Mouse (Mus musculus) liver (tissue): Measurements from ENCODE around the gene Nat8f6.
"Not testable (repeated sequence)": the region's sequence is repeated elsewhere in the genome, so short reads cannot be mapped to it uniquely, and the experiment has no call there.

Source experiments
- DNase-seq: peaks from one replicate; pipeline ENCODE4 v3.0.0-alpha.2; 2020; ENCODE audit warnings: mixed read lengths

Gene Nat8f6

GRCm38 (mm10) chr6:85835104-85835503, 14.3 kb upstream of the Nat8f6 start:
- not testable (repeated sequence) for DNase-seq

- DNase-seq: not testable (repeated sequence)
Measured at GRCm38 (mm10) chr6:85834504-85835100, 13.8 kb upstream of the Nat8f6 start.

- DNase-seq: no peak
Measured at GRCm38 (mm10) chr6:85831796-85832321, 11.1 kb upstream of the Nat8f6 start, which contains the start of gene Nat8. Gene Nat8, minus strand, starts transcription at chr6:85832082.

GRCm38 (mm10) chr6:85829462-85829861, 8.7 kb upstream of the Nat8f6 start:
- DNase-seq: no peak

- no peak for DNase-seq
Measured at GRCm38 (mm10) chr6:85825886-85826285, 5.1 kb upstream of the Nat8f6 start.

GRCm38 (mm10) chr6:85823382-85824090, 2.8 kb upstream of the Nat8f6 start:
- DNase-seq: no peak

GRCm38 (mm10) chr6:85822286-85822685, 1.5 kb upstream of the Nat8f6 start:
- DNase-seq: no peak

- no peak for DNase-seq
Measured at GRCm38 (mm10) chr6:85818338-85818737, 2.4 kb downstream of the Nat8f6 start.

GRCm38 (mm10) chr6:85813339-85813738, 7.4 kb downstream of the Nat8f6 start:
- no peak for DNase-seq

- DNase-seq: not testable (repeated sequence)
Measured at GRCm38 (mm10) chr6:85810942-85811537, 9.7 kb downstream of the Nat8f6 start.

GRCm38 (mm10) chr6:85810514-85810913, 10.2 kb downstream of the Nat8f6 start:
- not testable (repeated sequence) for DNase-seq

GRCm38 (mm10) chr6:85809784-85810183, 11.0 kb downstream of the Nat8f6 start:
- DNase-seq: not testable (repeated sequence)

- not testable (repeated sequence) for DNase-seq
Measured at GRCm38 (mm10) chr6:85803180-85803579, 17.6 kb downstream of the Nat8f6 start.

GRCm38 (mm10) chr6:85765532-85765931, 55.2 kb downstream of the Nat8f6 start, which contains the start of gene Nat8f3:
Gene Nat8f3, minus strand, starts transcription at chr6:85765754.
- not testable (repeated sequence) for DNase-seq

GRCm38 (mm10) chr6:85763127-85764070, 57.4 kb downstream of the Nat8f6 start:
- DNase-seq: not testable (repeated sequence)

- DNase-seq: not testable (repeated sequence)
Measured at GRCm38 (mm10) chr6:85762678-85763077, 58.1 kb downstream of the Nat8f6 start.
